Mouse (Mus musculus) olfactory bulb, adult 2 months (tissue): ENCODE results near the gene Trip11.
"Not testable (repeated sequence)": the region's sequence is repeated elsewhere in the genome, so short reads cannot be mapped to it uniquely, and the experiment has no call there.

Source experiments
- CTCF ChIP-seq: fragments of 200-500 bp; IDR thresholded peaks from 2 replicates; pipeline ENCODE4 v1.5.1; 2012; ENCODE audit warnings: low read depth, mild to moderate bottlenecking, low read length, moderate library complexity; ENCODE audit not compliant: insufficient read depth
- POLR2A ChIP-seq: fragments of 200-500 bp; IDR thresholded peaks from 2 replicates; pipeline ENCODE4 v1.6.1; 2012; ENCODE audit warnings: mild to moderate bottlenecking, low read depth, low read length, moderate library complexity; ENCODE audit not compliant: insufficient read depth

DNA sequence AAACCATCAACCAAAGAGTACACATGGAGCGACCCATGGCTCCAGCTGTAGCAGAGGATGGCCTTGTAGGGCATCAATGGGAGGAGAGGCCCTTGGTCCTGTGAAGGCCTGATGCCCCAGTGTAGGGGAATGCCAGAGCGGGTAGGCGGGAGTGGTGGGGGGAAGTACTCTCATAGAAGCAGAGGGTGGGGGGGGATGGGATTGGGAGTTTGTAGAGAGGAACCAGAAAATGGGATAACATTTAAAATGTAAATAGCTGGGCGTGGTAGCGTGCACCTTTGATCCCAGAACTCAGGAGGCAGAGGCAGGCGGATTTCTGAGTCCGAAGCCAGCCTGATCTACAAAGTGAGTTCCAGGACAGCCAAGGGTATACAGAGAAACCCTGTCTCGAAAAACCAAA is 42.8 kb upstream of the Trip11 start:
- not testable (repeated sequence) for TF ChIP-seq POLR2A, CTCF
